Mouse (Mus musculus) MN1 (cell line): Measurements from ENCODE around the gene Ercc5.
A peak's percentile ranks its signal among the peaks of the same experiment; 100 is the strongest.

Source experiments
- DNase-seq: peaks from one replicate; pipeline ENCODE4 v3.0.0-alpha.2; 2016; ENCODE audit warnings: low spot score

The Ercc5 gene

GRCm38 (mm10) chr1:44173903-44174302, 26.4 kb downstream of the Ercc5 start:
- DNase-seq: peak; percentile 54

- DNase-seq: no peak
Measured at GRCm38 (mm10) chr1:44178086-44178485, 30.5 kb downstream of the Ercc5 start.

DNA sequence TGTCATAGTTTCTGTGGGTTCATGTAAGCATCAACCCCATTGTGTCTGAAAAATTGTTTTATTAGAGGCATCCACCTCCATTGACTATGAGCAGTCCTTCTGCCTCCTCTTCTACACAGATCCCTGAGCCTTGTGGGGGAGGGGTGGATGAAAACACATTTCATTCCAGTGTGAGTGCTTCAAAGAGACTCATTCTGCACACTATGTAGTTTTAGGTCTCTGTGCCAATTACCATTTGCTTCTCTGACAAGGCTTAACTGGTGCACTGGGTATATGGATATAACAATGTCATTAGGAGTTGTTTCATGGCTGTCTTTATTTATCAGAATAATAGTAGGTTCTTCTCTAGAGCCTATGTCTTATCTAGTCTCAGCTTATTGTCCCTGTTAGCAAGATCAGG, 38.9 kb downstream of the Ercc5 start:
- no peak for DNase-seq

DNA sequence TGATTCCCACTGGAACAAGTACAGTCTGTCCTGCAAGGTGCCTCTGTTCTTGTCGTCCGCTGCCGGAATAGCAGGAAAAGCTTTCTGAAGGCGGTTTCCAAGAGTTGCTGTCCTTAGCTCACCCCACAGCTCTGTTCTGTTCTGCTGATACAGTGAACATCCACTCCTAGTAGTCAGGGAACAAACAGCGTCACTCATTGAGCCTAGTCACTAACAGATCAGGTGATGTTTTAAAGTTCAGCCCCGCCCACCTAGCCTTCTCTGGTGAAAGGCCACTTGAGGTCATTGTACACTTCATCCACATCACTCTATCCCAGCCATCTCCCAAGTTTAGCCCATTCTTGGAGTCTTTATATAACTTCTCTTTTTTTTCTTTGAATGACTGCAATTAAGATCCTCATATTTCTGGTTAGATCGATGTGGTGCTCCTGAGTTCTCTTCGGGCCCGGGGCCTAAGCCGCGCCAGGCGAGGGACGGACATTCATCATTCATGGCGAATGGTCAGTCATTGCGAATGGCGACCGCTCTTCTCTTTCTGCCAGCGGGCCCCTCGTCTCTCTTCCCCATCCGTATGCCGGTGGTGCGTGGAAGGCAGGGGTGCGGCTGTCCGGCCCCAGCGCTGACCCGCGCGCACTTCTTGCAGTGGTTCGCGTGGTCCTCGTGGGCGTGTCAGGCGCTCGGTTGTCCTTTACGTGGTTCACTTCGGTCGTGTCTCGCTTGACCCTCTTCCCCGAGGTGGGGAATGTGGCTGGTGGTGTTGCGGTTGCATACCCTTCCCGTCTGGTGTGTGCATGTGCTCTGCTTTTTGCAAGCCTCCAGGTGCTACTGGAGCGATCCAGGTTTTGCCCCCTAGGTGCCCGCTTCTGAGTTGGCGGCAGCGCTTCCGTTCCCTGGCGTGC, 51.0 kb downstream of the Ercc5 start:
- DNase-seq: no peak

DNA sequence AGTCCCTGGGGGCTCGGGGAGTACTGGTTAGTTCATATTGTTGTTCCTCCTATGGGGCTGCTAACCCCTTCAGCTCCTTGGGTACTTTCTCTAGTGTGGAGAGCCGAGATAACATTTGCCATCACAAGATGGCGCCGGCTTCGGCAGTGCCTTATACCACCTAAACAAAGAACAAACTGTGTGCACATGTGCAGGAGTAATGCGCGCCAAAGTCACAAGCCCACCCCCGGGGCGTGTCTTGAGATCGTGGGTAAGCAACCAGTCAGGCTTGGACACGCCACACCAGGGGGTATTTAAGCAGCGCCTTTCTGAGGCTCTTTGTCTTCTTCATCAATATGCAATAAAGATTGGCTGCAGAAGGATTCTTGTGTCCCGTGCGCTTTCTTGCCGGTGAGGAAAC, 55.3 kb downstream of the Ercc5 start:
- no peak for DNase-seq

DNA sequence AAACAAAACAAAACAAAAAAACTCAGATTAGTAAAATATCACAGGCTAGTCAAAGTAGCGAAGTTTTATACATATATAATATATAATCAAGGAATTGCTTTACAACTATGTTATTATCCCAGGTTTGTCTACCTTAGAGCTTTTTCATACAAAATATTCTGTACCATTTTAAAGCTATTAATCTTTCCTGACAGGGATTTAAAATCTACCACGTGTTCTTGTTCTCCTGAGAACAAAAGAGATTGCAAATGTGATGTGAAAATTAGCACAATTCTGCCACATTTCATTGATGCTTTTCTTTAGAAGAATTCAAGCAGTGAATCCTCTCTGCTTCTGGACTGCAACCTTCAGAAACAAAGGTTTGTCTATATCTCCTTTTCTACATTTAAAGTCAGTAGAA, 66.9 kb downstream of the Ercc5 start:
- DNase-seq: no peak

GRCm38 (mm10) chr1:44216352-44217116, 69.0 kb downstream of the Ercc5 start:
- no peak for DNase-seq

GRCm38 (mm10) chr1:44217118-44217517, 69.6 kb downstream of the Ercc5 start:
- DNase-seq: no peak

- no peak for DNase-seq
Measured at GRCm38 (mm10) chr1:44218876-44219275, 71.3 kb downstream of the Ercc5 start, which contains the start of gene Mettl21e. Mettl21e (minus strand) TSS chr1:44218961.

- peak; percentile 17 for DNase-seq
Measured at GRCm38 (mm10) chr1:44229044-44229443, 81.5 kb downstream of the Ercc5 start.
